Mouse (Mus musculus) heart, embryonic 14.5 days (tissue): ENCODE data around the gene Gli1. TPM values are rescaled to one million over a fixed set of nuclear protein-coding genes. Genes with fewer than 3 reads are reported as not detected.

Source experiments
- polyA plus RNA-seq: library from polyadenylated mRNA; unstranded; fragments of >200 nt; fragmentation: Nextera tagmentation; extraction: Ambion mirVana; gene quantifications from 2 replicates; pipeline ENCODE4 v1.2.1, GENCODE M21; 2014

Gli1 gene
- polyA plus RNA-seq, 1 experiment from 2014 or later, result 0.36 TPM

Other genes starting within 250 kb of the Gli1 start
- gene Os9, start 220.8 kb downstream of the Gli1 start, polyA plus RNA-seq, result 27.7 and 28.3 TPM in 2 replicates
- gene B4galnt1, start 176.7 kb downstream of the Gli1 start, polyA plus RNA-seq, result 1.5 and 2.0 TPM in 2 replicates
- 17.4 and 19.3 TPM in 2 replicates for gene Slc26a10, start 161.3 kb downstream of the Gli1 start, polyA plus RNA-seq
- gene Arhgef25, start 151.9 kb downstream of the Gli1 start, polyA plus RNA-seq, result 18.2 and 22.8 TPM in 2 replicates
- gene Dtx3, start 146.2 kb downstream of the Gli1 start, polyA plus RNA-seq, result 73.3 and 75.7 TPM in 2 replicates
- gene Pip4k2c, start 130.4 kb downstream of the Gli1 start, polyA plus RNA-seq, result 17.6 and 22.8 TPM in 2 replicates
- 0.42 and 1.2 TPM in 2 replicates for gene Kif5a, start 78.6 kb downstream of the Gli1 start, polyA plus RNA-seq
- 126 and 137 TPM in 2 replicates for gene Dctn2, start 75.6 kb downstream of the Gli1 start, polyA plus RNA-seq
- 13.8 and 16.1 TPM in 2 replicates for gene Mbd6, start 53.0 kb downstream of the Gli1 start, polyA plus RNA-seq
- gene Mars, start 30.2 kb downstream of the Gli1 start, polyA plus RNA-seq, result 76.1 and 76.2 TPM in 2 replicates
- gene Arhgap9, start 20.0 kb downstream of the Gli1 start, polyA plus RNA-seq, result 1.3 and 2.4 TPM in 2 replicates
- gene Inhbe, start 12.4 kb upstream of the Gli1 start, polyA plus RNA-seq, result not detected in 2 replicates
- gene Inhbc, start 28.5 kb upstream of the Gli1 start, polyA plus RNA-seq, result not detected in 2 replicates
- 32.8 and 36.3 TPM in 2 replicates for gene R3hdm2, start 38.4 kb upstream of the Gli1 start, polyA plus RNA-seq
- 0.31 TPM in 1 of 2 replicates, not detected in the other for gene Stac3, start 159.7 kb upstream of the Gli1 start, polyA plus RNA-seq
- gene Ndufa4l2, start 173.0 kb upstream of the Gli1 start, polyA plus RNA-seq, result 31.2 and 34.2 TPM in 2 replicates
- 71.7 and 73.0 TPM in 2 replicates for gene Shmt2, start 180.5 kb upstream of the Gli1 start, polyA plus RNA-seq
- gene Nxph4, start 192.6 kb upstream of the Gli1 start, polyA plus RNA-seq, result 0.70 and 0.81 TPM in 2 replicates